Mouse (Mus musculus): Measurements from ENCODE around the gene Tmem131l. TPM values are rescaled to one million over a fixed set of nuclear protein-coding genes. Genes with fewer than 3 reads are reported as not detected.

Tmem131l gene
- 64.6 and 74.8 TPM in 2 replicates for polyA plus RNA-seq (2016; fragmentation: Nextera tagmentation; extraction: Ambion mirVana)

DNA sequence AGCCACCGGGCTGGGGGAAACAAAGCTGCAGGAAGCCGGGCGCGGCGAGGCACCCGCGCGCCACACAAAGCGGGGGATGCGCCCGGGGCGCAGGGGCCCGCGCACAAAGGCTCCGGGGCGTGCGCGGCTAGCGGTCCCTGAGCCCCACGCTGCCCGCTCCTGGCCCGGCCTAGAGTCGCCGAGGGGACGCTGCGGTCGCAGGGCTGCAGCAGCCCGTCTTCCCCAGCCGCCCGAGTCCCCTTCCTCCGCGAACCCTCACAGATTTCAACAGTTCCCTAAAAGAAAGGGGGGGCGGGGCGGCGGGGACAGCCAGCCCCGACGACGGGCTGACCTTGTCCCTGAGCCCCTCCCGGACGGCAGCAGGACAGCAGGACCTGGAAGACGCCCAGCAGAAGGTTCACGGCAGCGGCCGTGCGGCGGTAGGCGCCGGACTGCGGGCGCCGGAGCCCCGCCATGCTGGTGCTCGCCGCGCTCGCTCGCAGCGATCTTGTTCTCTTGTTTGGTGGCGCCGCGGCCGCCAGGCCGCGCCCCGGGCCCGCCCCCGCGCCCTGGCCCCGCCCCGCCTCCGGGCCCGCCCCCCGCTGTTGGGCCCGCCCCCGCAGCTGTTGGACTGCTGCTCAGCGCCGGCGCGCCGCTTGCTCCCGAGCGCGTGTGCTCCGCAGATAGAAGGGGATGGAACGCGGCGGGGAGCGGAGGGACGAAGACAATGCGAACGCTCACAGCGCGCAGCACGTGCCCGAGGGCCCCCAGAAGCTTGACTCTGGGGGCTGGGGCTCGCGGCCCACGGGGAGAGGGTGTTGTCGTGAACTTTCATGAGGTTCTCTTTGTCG lies at the start of gene Tmem131l:
Gene Tmem131l (minus strand): TSS at position 530 of the 830 bp plus-strand sequence.
- under 1% methylated on average over 91 of the region's 100 CpGs for WGBS
- Histone ChIP-seq H3K36me3 (replicated peaks) (peaks cover 24% of the 10 kb centered on the region), H3K4me3 (peak within 1 kb of the TSS; percentile 93), H3K4me1 (peaks cover 48% of the 10 kb centered on the region), H3K27me3 (ENCODE audit: poor library complexity, severe bottlenecking) (peaks cover 12% of the 10 kb centered on the region), H3K27ac (peak within 1 kb of the TSS; percentile 99), H3K9me3 (no peaks in the 10 kb centered on the region)
- peak; percentile 85 for DNase-seq (ENCODE audit: extremely low spot score, low spot score)

DNA sequence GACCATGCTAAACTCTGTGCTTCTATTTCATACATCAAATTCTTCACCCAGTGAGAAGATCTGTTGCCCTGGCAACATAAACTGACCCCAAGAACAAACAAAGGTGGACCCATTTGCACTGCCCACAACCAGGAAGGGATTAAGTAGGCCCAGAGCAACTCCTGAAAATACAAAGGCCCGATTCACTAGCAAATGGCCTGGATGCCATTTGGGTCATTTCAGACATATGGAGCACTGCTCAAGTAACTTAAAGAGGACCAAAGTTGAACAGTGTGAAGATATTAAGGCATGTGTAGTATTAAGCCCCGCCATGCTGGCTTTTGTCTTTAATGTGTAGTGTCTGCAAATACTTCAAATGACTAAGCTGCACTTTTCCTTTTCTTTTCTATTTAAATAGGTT lies 46.9 kb upstream of the Tmem131l start:
- Histone ChIP-seq H3K36me3 (replicated peaks) (no peaks in the 10 kb centered on the region), H3K4me3 (no peak overlapping the region), H3K27me3 (ENCODE audit: poor library complexity, severe bottlenecking) (no peaks in the 10 kb centered on the region; the same call in 1 of the 2 replicates), H3K9me3 (peaks cover 4% of the 10 kb centered on the region), H3K4me1 (peaks cover 27% of the 10 kb centered on the region), H3K27ac (peak overlapping the region; percentile 32)
- peak; percentile 46 for DNase-seq (ENCODE audit: extremely low spot score, low spot score)
- 23% methylated on average over 2 of the region's 2 CpGs for WGBS

DNA sequence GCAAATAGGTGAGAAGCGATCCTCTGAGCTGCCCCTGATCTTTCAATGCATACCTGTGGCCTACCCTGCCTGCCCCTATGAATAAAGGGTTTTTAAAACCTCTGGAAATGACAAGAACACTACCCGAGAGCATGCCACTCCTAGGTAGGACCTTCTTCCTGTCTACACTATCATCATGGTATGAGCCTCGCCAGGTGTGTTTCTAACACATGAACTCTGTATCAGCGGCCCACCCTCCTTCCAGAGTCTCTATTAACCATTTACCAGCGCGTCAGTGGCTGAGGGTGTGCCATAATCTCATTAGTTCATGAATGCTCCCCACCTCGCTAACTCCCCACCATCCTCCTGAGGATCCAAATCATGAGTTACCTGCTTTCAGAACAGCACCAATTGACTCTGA lies 46.4 kb upstream of the Tmem131l start:
- peak overlapping the region; percentile 32; the same call in 1 of the 2 replicates for H3K27ac ChIP-seq
- H3K9me3 ChIP-seq: peaks cover 5% of the 10 kb centered on the region
- H3K4me1 ChIP-seq: peaks cover 23% of the 10 kb centered on the region
- DNase-seq (ENCODE audit: extremely low spot score, low spot score): no peak
- H3K36me3 ChIP-seq (replicated peaks): no peaks in the 10 kb centered on the region
- WGBS: 78% methylated on average over 7 of the region's 7 CpGs
- H3K27me3 ChIP-seq (ENCODE audit: poor library complexity, severe bottlenecking): no peaks in the 10 kb centered on the region; the same call in 1 of the 2 replicates
- H3K4me3 ChIP-seq: no peak overlapping the region

DNA sequence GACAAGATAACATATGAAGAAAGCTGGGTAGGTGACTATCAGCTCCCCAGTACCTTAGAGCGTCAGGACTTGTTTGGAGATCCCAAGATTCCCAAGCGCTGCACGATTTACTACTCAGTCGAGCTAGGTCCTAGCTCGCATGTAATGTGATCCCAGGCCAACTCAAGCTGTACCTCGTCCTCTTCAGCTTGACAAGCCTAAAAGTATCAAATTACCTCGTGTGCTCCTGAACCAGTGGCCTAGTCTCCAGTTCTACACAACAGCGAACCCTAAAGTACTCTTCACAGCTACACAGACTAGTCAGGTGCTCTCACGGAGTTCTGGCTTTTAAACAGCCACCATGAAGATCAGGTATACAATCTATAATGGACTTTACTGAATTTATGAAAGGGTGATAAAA lies 45.5 kb upstream of the Tmem131l start:
- no peak for DNase-seq (ENCODE audit: extremely low spot score, low spot score)
- Histone ChIP-seq H3K4me1 (peaks cover 23% of the 10 kb centered on the region), H3K27ac (no peak overlapping the region), H3K36me3 (replicated peaks) (no peaks in the 10 kb centered on the region), H3K27me3 (ENCODE audit: poor library complexity, severe bottlenecking) (no peaks in the 10 kb centered on the region; the same call in 1 of the 2 replicates), H3K9me3 (peaks cover 5% of the 10 kb centered on the region), H3K4me3 (no peak overlapping the region)
- WGBS: 60% methylated on average over 9 of the region's 9 CpGs

DNA sequence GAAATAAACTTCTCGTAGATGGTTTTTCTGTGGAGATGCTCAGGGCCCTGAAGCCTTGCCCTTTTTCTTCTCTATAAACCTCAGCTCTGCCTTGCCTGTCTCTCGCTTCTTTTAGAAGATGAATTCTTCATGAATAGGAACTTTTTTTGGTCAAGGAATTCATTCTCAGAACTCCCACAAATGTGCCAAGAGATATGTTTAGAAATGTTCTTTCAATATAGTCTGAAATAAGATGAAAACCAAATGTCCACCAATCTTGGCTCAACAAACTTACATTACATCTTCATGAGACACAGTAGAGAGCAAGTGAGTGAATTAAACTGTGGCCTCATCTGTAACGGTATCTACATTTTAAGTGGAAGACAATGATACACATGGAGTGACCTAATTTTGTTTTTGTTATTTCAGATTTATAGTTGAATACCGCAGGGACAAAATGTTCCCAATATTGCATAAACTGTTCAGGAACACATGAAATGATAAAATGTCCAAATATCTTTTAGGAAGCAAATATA lies 41.3 kb upstream of the Tmem131l start:
- H3K27ac ChIP-seq: no peak overlapping the region
- peaks cover 8% of the 10 kb centered on the region for H3K4me1 ChIP-seq
- no peak for DNase-seq (ENCODE audit: extremely low spot score, low spot score)
- H3K9me3 ChIP-seq: peaks cover 5% of the 10 kb centered on the region
- H3K4me3 ChIP-seq: no peak overlapping the region
- 94% methylated on average over 4 of the region's 4 CpGs for WGBS
- H3K27me3 ChIP-seq (ENCODE audit: poor library complexity, severe bottlenecking): no peaks in the 10 kb centered on the region; the same call in 1 of the 2 replicates
- no peaks in the 10 kb centered on the region for H3K36me3 ChIP-seq (replicated peaks)

DNA sequence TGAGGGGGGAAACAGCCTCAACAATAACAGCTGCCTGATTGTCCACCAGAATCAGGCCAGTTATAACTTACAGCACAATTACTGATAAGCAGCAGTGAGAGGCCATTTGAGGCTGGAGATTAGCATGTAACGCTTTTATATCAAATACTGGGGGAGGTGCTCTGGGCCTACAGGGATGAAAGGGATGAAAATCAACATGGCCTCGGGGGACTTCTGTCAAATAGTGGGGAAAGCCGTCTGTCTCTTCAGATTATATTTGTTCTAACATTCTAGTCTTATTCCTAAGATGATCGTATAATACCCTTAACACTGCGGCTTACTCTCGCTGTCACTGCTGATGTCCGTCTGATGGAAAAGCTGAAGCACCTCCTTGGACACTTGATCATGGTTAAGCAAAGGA lies 40.1 kb upstream of the Tmem131l start:
- no peaks in the 10 kb centered on the region for H3K4me1 ChIP-seq
- H3K27me3 ChIP-seq (ENCODE audit: poor library complexity, severe bottlenecking): no peaks in the 10 kb centered on the region
- no peaks in the 10 kb centered on the region for H3K36me3 ChIP-seq (replicated peaks)
- no peak overlapping the region for H3K4me3 ChIP-seq
- no peak for DNase-seq (ENCODE audit: extremely low spot score, low spot score)
- WGBS: 93% methylated on average over 7 of the region's 7 CpGs
- no peak overlapping the region for H3K27ac ChIP-seq
- peaks cover 5% of the 10 kb centered on the region for H3K9me3 ChIP-seq

DNA sequence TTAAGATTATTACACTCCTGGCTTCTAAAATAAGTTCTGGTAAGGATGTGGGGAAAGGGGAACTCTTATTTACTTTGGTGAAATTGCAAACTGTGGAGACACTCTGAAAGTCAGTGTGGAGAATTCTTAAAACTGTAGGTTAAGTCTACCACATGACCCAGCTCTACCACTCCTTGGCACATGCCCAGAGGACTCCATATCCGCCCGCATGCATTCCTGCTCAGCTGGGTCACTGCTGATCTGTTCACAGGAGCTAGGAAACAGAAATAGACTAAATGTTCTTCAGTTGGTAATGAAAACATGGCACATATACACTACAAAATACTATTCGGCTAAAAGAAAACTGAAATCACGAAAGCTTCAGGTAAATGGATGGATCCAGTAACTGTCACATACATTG lies 37.5 kb upstream of the Tmem131l start:
- H3K36me3 ChIP-seq (replicated peaks): no peaks in the 10 kb centered on the region
- DNase-seq (ENCODE audit: extremely low spot score, low spot score): no peak
- H3K27ac ChIP-seq: no peak overlapping the region
- 93% methylated on average over 4 of the region's 4 CpGs for WGBS
- H3K4me3 ChIP-seq: no peak overlapping the region
- no peaks in the 10 kb centered on the region for H3K4me1 ChIP-seq
- no peaks in the 10 kb centered on the region for H3K27me3 ChIP-seq (ENCODE audit: poor library complexity, severe bottlenecking)
- H3K9me3 ChIP-seq: peaks cover 5% of the 10 kb centered on the region

DNA sequence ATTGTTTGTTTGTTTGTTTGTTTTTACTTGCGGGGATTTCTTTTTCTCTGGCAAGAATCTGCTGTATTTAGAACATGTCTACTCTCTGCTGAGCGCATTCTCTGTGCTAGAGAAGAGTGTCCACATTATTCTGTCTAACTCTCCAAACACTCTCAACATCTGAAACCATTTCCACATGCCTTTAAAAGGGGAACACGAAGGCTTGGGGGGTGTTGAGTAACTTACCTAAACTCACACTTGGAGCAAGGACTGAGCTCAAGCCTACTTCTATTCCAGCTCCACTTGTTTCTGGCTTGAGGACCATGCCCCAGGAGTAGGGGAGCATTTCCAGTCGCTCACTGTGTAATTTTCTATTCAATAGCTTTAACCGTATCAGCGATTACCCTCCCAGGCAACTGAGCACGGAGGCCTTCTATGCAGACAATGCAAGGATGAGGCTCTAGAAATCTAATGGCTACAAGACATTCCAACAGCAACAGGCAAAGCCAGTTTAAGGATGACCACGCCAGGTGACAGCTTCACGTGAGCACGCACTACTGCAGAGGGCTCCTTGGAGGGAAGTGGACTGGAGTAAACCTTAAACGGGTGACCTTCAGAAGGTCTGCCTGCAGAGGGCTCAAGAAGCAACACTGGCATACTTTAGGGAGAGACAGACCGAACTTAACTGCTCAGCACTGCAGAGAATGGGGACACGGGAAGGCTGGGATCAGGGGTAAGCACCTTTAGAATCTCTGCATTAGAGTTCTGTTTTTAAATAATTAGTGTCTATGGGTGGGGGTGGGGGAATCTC lies 36.8 kb upstream of the Tmem131l start:
- H3K4me3 ChIP-seq: no peak overlapping the region
- WGBS: 80% methylated on average over 13 of the region's 13 CpGs
- H3K27me3 ChIP-seq (ENCODE audit: poor library complexity, severe bottlenecking): no peaks in the 10 kb centered on the region
- H3K4me1 ChIP-seq: no peaks in the 10 kb centered on the region; the same call in 1 of the 2 replicates
- H3K27ac ChIP-seq: no peak overlapping the region
- H3K36me3 ChIP-seq (replicated peaks): no peaks in the 10 kb centered on the region
- DNase-seq (ENCODE audit: extremely low spot score, low spot score): no peak
- 0 out of 2 replicates have a peak, but pooled peaks cover under 1% of the 10 kb centered on the region for H3K9me3 ChIP-seq

DNA sequence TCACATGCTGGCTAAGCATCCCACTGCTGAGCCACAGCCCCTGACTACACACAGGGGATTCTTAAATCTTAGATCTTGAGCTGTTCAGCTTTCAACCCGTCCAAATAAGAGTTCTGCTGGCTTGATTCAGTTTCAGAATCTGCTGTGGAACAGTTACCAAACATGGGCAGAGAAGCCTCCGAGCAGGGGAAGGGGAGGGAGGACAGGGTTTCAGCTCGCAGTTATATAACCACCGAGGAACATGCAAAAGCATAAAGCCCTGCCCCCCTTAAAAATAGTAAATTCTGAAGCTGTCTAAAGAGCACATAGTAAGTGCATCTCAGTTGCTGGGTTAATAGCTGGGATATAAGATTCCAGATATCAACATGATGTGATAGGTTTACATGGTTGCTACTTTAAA lies 35.5 kb upstream of the Tmem131l start:
- Histone ChIP-seq H3K27ac (no peak overlapping the region), H3K4me1 (no peaks in the 10 kb centered on the region; the same call in 1 of the 2 replicates), H3K4me3 (no peak overlapping the region), H3K9me3 (no peaks in the 10 kb centered on the region), H3K36me3 (replicated peaks) (no peaks in the 10 kb centered on the region), H3K27me3 (ENCODE audit: poor library complexity, severe bottlenecking) (no peaks in the 10 kb centered on the region)
- DNase-seq (ENCODE audit: extremely low spot score, low spot score): no peak
- WGBS: 84% methylated on average over 4 of the region's 4 CpGs

DNA sequence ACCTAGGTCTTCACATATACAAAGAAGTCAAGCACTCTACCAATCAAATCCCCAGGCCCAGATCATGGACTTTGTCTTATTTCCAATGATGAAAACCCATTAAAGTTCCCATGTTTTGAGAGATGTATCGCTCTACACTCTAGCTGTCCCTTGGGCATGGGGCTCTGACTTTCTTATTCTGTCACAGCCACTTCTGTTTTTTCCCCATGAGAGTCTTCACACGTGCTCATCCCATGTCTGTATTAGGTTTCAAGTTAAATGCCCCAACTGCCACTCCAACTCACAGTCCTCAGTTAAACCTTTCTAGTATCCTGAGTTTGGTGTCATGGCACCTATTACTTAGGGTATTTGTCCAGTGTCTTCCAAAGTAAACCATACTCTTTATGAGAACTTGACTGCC lies 34.8 kb upstream of the Tmem131l start:
- WGBS: 85% methylated on average over 2 of the region's 2 CpGs
- Histone ChIP-seq H3K4me3 (no peak overlapping the region), H3K36me3 (replicated peaks) (no peaks in the 10 kb centered on the region), H3K4me1 (no peaks in the 10 kb centered on the region; the same call in 1 of the 2 replicates), H3K9me3 (no peaks in the 10 kb centered on the region), H3K27me3 (ENCODE audit: poor library complexity, severe bottlenecking) (no peaks in the 10 kb centered on the region), H3K27ac (no peak overlapping the region)
- DNase-seq (ENCODE audit: extremely low spot score, low spot score): no peak

DNA sequence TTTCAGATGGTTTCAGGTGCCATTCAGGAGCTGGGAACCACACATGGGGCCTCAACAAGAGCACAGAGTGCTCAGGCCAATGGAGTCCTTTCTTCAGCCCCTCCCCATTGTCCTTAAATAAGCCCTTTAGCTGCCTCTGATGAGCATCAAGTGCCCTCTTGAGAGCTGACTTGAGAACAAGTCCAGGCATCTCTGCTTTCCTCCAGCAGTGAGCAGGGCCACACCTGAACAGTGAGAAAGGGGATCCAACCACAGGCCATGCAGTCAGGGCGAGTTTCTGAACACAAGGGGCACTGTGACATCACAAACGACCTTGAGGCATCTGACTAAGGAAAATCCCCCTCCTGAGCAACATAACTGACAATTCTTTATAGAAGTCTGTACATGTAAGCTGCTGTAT lies 31.7 kb upstream of the Tmem131l start:
- no peaks in the 10 kb centered on the region for H3K27me3 ChIP-seq (ENCODE audit: poor library complexity, severe bottlenecking)
- H3K9me3 ChIP-seq: no peaks in the 10 kb centered on the region
- no peaks in the 10 kb centered on the region for H3K36me3 ChIP-seq (replicated peaks)
- H3K4me3 ChIP-seq: no peak overlapping the region
- no peaks in the 10 kb centered on the region; the same call in 1 of the 2 replicates for H3K4me1 ChIP-seq
- WGBS: 18% methylated on average over 2 of the region's 2 CpGs
- no peak for DNase-seq (ENCODE audit: extremely low spot score, low spot score)
- H3K27ac ChIP-seq: no peak overlapping the region

DNA sequence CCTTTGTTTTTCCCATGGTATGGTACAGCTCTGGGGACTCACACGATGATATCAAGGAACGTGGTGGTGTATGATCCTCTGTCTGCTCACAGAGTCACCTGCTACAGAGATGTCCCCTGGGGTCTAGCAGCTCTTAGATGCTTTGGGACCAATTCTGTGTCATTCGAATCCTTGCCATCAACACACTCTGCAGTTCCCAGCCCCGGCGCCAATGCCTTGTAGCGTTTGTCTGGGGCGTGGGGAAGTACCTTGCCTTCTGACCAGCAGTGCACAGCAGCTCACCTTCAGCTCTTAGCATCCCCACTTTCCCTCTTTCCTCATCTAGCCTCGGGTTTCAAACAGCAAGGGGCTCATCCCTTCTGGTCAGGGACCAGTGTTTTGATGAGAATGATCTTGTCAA lies 30.8 kb upstream of the Tmem131l start:
- 88% methylated on average over 8 of the region's 8 CpGs for WGBS
- Histone ChIP-seq H3K4me3 (no peak overlapping the region), H3K9me3 (no peaks in the 10 kb centered on the region), H3K36me3 (replicated peaks) (no peaks in the 10 kb centered on the region), H3K27me3 (ENCODE audit: poor library complexity, severe bottlenecking) (no peaks in the 10 kb centered on the region), H3K4me1 (no peaks in the 10 kb centered on the region; the same call in 1 of the 2 replicates), H3K27ac (no peak overlapping the region)
- no peak for DNase-seq (ENCODE audit: extremely low spot score, low spot score)

All from forebrain, embryonic 10.5 days (tissue).